Mouse (Mus musculus): ENCODE data around the gene Tenm4. TPM values are rescaled to one million over a fixed set of nuclear protein-coding genes. Genes with fewer than 3 reads are reported as not detected.

The Tenm4 gene
- polyA plus RNA-seq, 1 experiment from 2014 or later: 33.1 TPM

GRCm38 (mm10) chr7:96408161-96408889, 237.3 kb downstream of the Tenm4 start:
- 43% methylated on average over 6 of the region's 6 CpGs for WGBS
- no peak for ATAC-seq (ENCODE audit: low FRiP score)
- no peaks in the 10 kb centered on the region for H3K36me3 ChIP-seq
- H3K27ac ChIP-seq: no peak overlapping the region
- no peaks in the 10 kb centered on the region for H3K9me3 ChIP-seq
- H3K9ac ChIP-seq: no peak overlapping the region
- no peak overlapping the region for H3K4me3 ChIP-seq
- no peak overlapping the region for H3K4me2 ChIP-seq
- no peaks in the 10 kb centered on the region for H3K27me3 ChIP-seq
- peaks cover 25% of the 10 kb centered on the region for H3K4me1 ChIP-seq (replicated peaks)

GRCm38 (mm10) chr7:96409323-96409880, 238.4 kb downstream of the Tenm4 start:
- no peak overlapping the region for H3K9ac ChIP-seq
- no peaks in the 10 kb centered on the region for H3K9me3 ChIP-seq
- H3K27ac ChIP-seq: no peak overlapping the region
- no peaks in the 10 kb centered on the region for H3K36me3 ChIP-seq
- no peaks in the 10 kb centered on the region for H3K27me3 ChIP-seq
- no peak overlapping the region for H3K4me3 ChIP-seq
- 53% methylated on average over 11 of the region's 11 CpGs for WGBS
- no peak overlapping the region for H3K4me2 ChIP-seq
- ATAC-seq (ENCODE audit: low FRiP score): no peak
- peaks cover 35% of the 10 kb centered on the region for H3K4me1 ChIP-seq (replicated peaks)

DNA sequence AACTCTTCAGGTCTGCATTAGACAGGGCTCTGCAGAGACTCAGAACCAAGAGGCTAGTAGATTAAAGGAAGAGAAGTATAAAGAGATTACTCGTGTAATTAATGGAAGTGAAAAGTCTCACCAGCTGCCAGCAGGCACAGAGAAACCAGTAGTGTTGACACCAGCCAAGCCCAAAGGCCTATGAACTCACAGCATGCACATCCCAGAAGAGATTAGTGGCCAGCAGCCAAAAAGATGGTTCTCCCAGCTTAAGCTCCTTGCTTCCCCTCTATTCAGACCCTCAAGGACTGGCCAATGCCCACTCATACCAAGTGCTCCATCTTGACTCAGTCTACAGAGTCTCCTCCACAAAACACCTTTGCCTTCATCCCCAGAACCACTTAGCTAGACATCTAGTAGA, 242.8 kb downstream of the Tenm4 start:
- no peak for ATAC-seq (ENCODE audit: low FRiP score)
- Histone ChIP-seq H3K4me3 (no peak overlapping the region), H3K4me2 (no peak overlapping the region), H3K9me3 (no peaks in the 10 kb centered on the region), H3K4me1 (replicated peaks) (peaks cover 42% of the 10 kb centered on the region), H3K9ac (no peak overlapping the region), H3K36me3 (no peaks in the 10 kb centered on the region), H3K27ac (peak overlapping the region; percentile 71), H3K27me3 (no peaks in the 10 kb centered on the region)
- 68% methylated on average over 1 of the region's 1 CpGs for WGBS

- peak; percentile 25; the same call in 1 of the 2 replicates for ATAC-seq (ENCODE audit: low FRiP score)
- H3K4me2 ChIP-seq: no peak overlapping the region
- H3K4me3 ChIP-seq: no peak overlapping the region
- H3K27me3 ChIP-seq: no peaks in the 10 kb centered on the region
- H3K9me3 ChIP-seq: no peaks in the 10 kb centered on the region
- H3K4me1 ChIP-seq (replicated peaks): peaks cover 36% of the 10 kb centered on the region
- H3K27ac ChIP-seq: peak overlapping the region; percentile 71
- no peak overlapping the region for H3K9ac ChIP-seq
- no peaks in the 10 kb centered on the region for H3K36me3 ChIP-seq
- 59% methylated on average over 9 of the region's 9 CpGs for WGBS
Observed at GRCm38 (mm10) chr7:96414290-96415055, 243.4 kb downstream of the Tenm4 start.

GRCm38 (mm10) chr7:96417251-96418004, 246.4 kb downstream of the Tenm4 start:
- no peaks in the 10 kb centered on the region for H3K27me3 ChIP-seq
- H3K4me2 ChIP-seq: no peak overlapping the region
- no peak overlapping the region for H3K27ac ChIP-seq
- peaks cover 34% of the 10 kb centered on the region for H3K4me1 ChIP-seq (replicated peaks)
- peak; percentile 40 for ATAC-seq (ENCODE audit: low FRiP score)
- no peak overlapping the region for H3K9ac ChIP-seq
- H3K4me3 ChIP-seq: no peak overlapping the region
- 78% methylated on average over 13 of the region's 13 CpGs for WGBS
- no peaks in the 10 kb centered on the region for H3K36me3 ChIP-seq
- no peaks in the 10 kb centered on the region for H3K9me3 ChIP-seq

- WGBS: 74% methylated on average over 3 of the region's 3 CpGs
- no peaks in the 10 kb centered on the region for H3K36me3 ChIP-seq
- H3K4me2 ChIP-seq: no peak overlapping the region
- H3K9me3 ChIP-seq: no peaks in the 10 kb centered on the region
- no peak overlapping the region for H3K27ac ChIP-seq
- no peak for ATAC-seq (ENCODE audit: low FRiP score)
- no peaks in the 10 kb centered on the region for H3K27me3 ChIP-seq
- no peak overlapping the region for H3K4me3 ChIP-seq
- H3K9ac ChIP-seq: no peak overlapping the region
- H3K4me1 ChIP-seq (replicated peaks): peaks cover 31% of the 10 kb centered on the region
Observed at GRCm38 (mm10) chr7:96418146-96418545, 247.1 kb downstream of the Tenm4 start.

DNA sequence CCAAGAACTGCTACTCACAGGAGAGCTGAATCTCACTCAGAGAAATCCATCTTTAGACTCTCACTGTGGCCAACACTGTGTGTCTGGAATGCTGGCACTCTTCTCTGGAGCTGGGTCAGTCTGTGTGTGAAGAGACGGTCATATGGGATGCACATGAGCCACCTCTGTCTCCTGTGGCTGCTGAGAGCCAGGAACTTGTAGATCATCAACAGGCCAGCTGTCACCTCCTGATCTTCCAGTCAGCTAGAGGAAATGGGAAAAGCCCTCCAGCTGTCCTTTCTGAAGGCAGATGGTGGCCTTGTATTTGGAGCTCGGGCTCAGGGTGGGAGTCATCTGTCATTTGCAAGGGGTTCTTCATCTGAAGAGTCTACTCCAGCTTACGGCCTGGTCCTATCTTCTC, 249.0 kb downstream of the Tenm4 start:
- H3K4me1 ChIP-seq (replicated peaks): peaks cover 15% of the 10 kb centered on the region
- H3K4me2 ChIP-seq: no peak overlapping the region
- H3K27me3 ChIP-seq: no peaks in the 10 kb centered on the region
- H3K36me3 ChIP-seq: no peaks in the 10 kb centered on the region
- no peak overlapping the region for H3K9ac ChIP-seq
- ATAC-seq (ENCODE audit: low FRiP score): no peak
- 70% methylated on average over 3 of the region's 3 CpGs for WGBS
- no peak overlapping the region for H3K4me3 ChIP-seq
- H3K27ac ChIP-seq: no peak overlapping the region
- no peaks in the 10 kb centered on the region for H3K9me3 ChIP-seq

- Histone ChIP-seq H3K4me2 (no peak overlapping the region), H3K36me3 (no peaks in the 10 kb centered on the region), H3K27ac (no peak overlapping the region), H3K4me1 (replicated peaks) (peaks cover 15% of the 10 kb centered on the region), H3K27me3 (no peaks in the 10 kb centered on the region), H3K9me3 (no peaks in the 10 kb centered on the region), H3K4me3 (no peak overlapping the region), H3K9ac (no peak overlapping the region)
- 81% methylated on average over 9 of the region's 9 CpGs for WGBS
- no peak for ATAC-seq (ENCODE audit: low FRiP score)
Observed at GRCm38 (mm10) chr7:96420926-96421605, 250.0 kb downstream of the Tenm4 start.

DNA sequence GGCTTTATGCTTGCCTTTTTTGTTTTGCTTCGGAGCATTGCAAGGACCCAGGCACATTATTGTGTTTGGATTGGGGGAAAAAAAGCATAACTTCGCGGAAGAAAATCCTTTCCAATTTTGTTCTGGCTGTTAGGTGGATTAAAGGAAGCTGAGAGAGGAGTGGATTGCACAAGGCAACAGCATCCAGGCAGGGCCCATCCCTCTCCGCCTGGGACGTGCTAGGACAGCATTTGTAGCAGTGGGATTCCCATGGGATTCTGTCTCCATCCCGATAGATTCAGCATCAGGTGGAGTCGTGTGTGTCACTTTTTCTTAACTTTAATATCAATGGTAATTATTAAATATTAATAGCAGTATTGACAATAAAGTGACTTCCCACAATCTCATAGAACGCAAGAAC, 255.9 kb downstream of the Tenm4 start:
- H3K27ac ChIP-seq: no peak overlapping the region
- H3K36me3 ChIP-seq: no peaks in the 10 kb centered on the region
- H3K9me3 ChIP-seq: no peaks in the 10 kb centered on the region
- H3K4me3 ChIP-seq: no peak overlapping the region
- no peaks in the 10 kb centered on the region for H3K27me3 ChIP-seq
- WGBS: 76% methylated on average over 8 of the region's 8 CpGs
- no peak overlapping the region for H3K4me2 ChIP-seq
- H3K4me1 ChIP-seq (replicated peaks): no peaks in the 10 kb centered on the region; the same call in 1 of the 2 replicates
- ATAC-seq (ENCODE audit: low FRiP score): no peak
- H3K9ac ChIP-seq: no peak overlapping the region

- Histone ChIP-seq H3K9ac (no peak overlapping the region), H3K9me3 (no peaks in the 10 kb centered on the region), H3K4me2 (no peak overlapping the region), H3K27me3 (no peaks in the 10 kb centered on the region), H3K4me1 (replicated peaks) (no peaks in the 10 kb centered on the region), H3K27ac (no peak overlapping the region), H3K36me3 (no peaks in the 10 kb centered on the region), H3K4me3 (no peak overlapping the region)
- ATAC-seq (ENCODE audit: low FRiP score): no peak
- WGBS: 85% methylated on average over 2 of the region's 2 CpGs
Observed at GRCm38 (mm10) chr7:96433307-96433706, 262.3 kb downstream of the Tenm4 start.

DNA sequence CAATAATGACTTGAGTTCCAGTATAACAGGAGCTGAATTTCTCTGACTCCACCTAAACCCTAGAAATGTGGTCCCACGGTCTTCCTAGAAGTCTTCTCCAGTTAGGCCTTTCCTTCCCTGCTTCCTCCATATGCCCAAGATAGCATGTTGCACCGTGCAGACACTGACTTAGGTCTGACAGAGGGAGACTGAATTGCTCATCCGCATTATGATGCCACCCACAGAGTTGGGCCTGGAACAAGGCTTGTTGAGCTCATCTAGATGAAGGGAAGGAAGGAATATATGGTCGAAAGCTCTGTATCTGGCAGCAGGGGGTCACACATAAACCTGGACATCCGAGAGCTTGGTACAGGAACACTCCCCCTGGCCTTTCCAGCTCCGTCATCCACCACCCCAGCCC, 267.3 kb downstream of the Tenm4 start:
- 91% methylated on average over 6 of the region's 6 CpGs for WGBS
- H3K27ac ChIP-seq: no peak overlapping the region
- no peaks in the 10 kb centered on the region for H3K9me3 ChIP-seq
- H3K4me2 ChIP-seq: no peak overlapping the region
- H3K36me3 ChIP-seq: no peaks in the 10 kb centered on the region
- H3K9ac ChIP-seq: no peak overlapping the region
- H3K4me1 ChIP-seq (replicated peaks): no peaks in the 10 kb centered on the region
- H3K27me3 ChIP-seq: no peaks in the 10 kb centered on the region
- no peak for ATAC-seq (ENCODE audit: low FRiP score)
- H3K4me3 ChIP-seq: no peak overlapping the region
